Mouse (Mus musculus): ENCODE data around the gene Sync. TPM values are rescaled to one million over a fixed set of nuclear protein-coding genes. Genes with fewer than 3 reads are reported as not detected.

The Sync gene
- total and polyA plus RNA-seq, 2 experiments from 2014 or later, result 0.52 to 0.79 TPM

DNA sequence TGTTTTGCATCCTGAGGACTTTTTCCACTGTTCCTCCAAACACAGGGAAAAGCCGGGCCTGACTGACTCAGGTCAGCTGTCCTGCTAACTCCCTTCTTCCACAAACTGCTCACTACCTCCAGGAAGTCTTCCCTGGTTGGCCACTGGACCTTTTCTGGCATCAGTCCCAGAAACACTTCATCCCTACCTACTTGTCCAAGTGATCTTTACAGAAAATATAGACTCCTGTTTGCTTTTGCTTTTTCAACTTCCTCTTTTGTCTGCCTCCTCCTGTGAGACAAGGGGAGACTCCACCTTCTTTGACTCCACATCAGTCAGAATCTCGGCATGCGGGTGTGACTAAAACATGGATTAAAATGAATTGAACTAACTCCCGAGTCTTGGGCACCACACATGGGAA, 42.6 kb upstream of the Sync start:
- H3K4me2 ChIP-seq (ENCODE audit: low read depth), result no peak overlapping the region
- DNase-seq (no peak), ATAC-seq (no peak)
- no peaks in the 10 kb centered on the region for H3K9me3 ChIP-seq (ENCODE audit: low read length)
- no peak overlapping the region for H3K27ac ChIP-seq (ENCODE audit: low read depth, low read length)
- WGBS, result 61% methylated on average over 4 of the region's 4 CpGs
- H3K27me3 ChIP-seq (ENCODE audit: insufficient read depth, low read length), result peaks cover 28% of the 10 kb centered on the region
- TF ChIP-seq CTCF (IDR thresholded peaks at IDR 0.05; ENCODE audit: low read depth), result no peak
- H3K4me1 ChIP-seq (ENCODE audit: insufficient read depth), result no peaks in the 10 kb centered on the region
- no peaks in the 10 kb centered on the region for H3K36me3 ChIP-seq (ENCODE audit: insufficient read depth)
- H3K4me3 ChIP-seq (ENCODE audit: low read depth, low read length), result no peak overlapping the region
- H3K9ac ChIP-seq, result no peak overlapping the region

- Histone ChIP-seq H3K4me1 (ENCODE audit: insufficient read depth) (0 out of 2 replicates have a peak, but pooled peaks cover 3% of the 10 kb centered on the region), H3K9me3 (ENCODE audit: low read length) (no peaks in the 10 kb centered on the region), H3K27ac (ENCODE audit: low read depth, low read length) (no peak overlapping the region), H3K4me3 (ENCODE audit: low read depth, low read length) (no peak overlapping the region), H3K36me3 (ENCODE audit: insufficient read depth) (no peaks in the 10 kb centered on the region), H3K4me2 (ENCODE audit: low read depth) (no peak overlapping the region), H3K27me3 (ENCODE audit: insufficient read depth, low read length) (peaks cover 41% of the 10 kb centered on the region), H3K9ac (no peak overlapping the region)
- 43% methylated on average over 15 of the region's 15 CpGs for WGBS
- DNase-seq (no peak), ATAC-seq (no peak)
- TF ChIP-seq CTCF (IDR thresholded peaks at IDR 0.05; ENCODE audit: low read depth), result no peak
Measured at GRCm38 (mm10) chr4:129246360-129247301, 40.8 kb upstream of the Sync start.

DNA sequence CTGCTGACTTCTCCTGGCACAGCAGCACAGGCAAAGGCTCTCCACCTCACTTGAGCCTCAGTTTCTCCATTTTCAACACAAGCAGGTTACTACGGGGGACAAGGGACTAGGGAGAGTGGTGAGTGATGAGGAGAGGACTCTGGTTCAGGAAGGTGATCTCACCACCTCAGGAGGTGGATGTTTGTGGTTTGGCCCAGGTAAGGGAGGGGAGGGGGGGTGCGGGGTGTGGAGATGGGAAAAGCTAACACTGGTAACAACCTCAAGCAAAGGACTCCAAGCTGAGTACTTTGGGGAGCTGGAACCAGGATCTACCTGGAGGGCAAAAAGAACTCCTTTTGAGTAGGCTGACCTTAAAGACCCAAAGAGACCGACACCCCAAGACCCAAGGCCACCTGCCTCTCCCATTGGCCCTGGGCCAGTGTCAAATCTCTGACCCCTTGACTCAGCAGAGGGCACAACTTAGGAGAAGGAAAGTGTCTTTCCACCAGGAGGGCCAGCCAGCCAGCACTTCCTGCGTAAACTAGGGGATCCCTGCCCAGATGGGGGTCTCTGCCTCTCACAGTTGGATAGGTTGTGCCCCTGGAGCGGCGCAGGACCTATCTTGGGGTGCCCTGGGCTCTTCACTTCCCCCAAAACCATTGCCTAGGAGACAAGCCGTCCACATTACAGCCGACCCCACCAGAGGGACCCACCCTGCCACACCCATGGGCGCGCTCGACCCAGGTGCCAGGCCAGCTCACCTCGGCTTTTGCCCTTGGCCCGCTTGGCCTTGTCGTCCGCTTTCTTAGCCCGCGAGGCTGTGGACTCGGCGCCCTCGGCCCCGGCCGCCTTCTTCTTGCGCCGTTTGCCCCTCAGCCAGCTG, 39.8 kb upstream of the Sync start:
- ATAC-seq (no peak), DNase-seq (no peak)
- WGBS, result 13% methylated on average over 24 of the region's 24 CpGs
- Histone ChIP-seq H3K27ac (ENCODE audit: low read depth, low read length) (no peak overlapping the region), H3K27me3 (ENCODE audit: insufficient read depth, low read length) (peaks cover 41% of the 10 kb centered on the region), H3K36me3 (ENCODE audit: insufficient read depth) (no peaks in the 10 kb centered on the region), H3K4me3 (ENCODE audit: low read depth, low read length) (peak overlapping the region; percentile 51), H3K9me3 (ENCODE audit: low read length) (no peaks in the 10 kb centered on the region), H3K4me2 (ENCODE audit: low read depth) (peak overlapping the region; percentile 98), H3K9ac (peak overlapping the region; percentile 46; the same call in 1 of the 2 replicates), H3K4me1 (ENCODE audit: insufficient read depth) (0 out of 2 replicates have a peak, but pooled peaks cover 4% of the 10 kb centered on the region)
- no peak for TF ChIP-seq CTCF (IDR thresholded peaks at IDR 0.05; ENCODE audit: low read depth)

GRCm38 (mm10) chr4:129248243-129248767, 39.1 kb upstream of the Sync start:
- TF ChIP-seq CTCF (IDR thresholded peaks at IDR 0.05; ENCODE audit: low read depth), result no peak
- ATAC-seq, result no peak
- Histone ChIP-seq H3K9ac (peak overlapping the region; percentile 46; the same call in 1 of the 2 replicates), H3K4me2 (ENCODE audit: low read depth) (peak overlapping the region; percentile 98), H3K27me3 (ENCODE audit: insufficient read depth, low read length) (peaks cover 41% of the 10 kb centered on the region), H3K4me3 (ENCODE audit: low read depth, low read length) (peak overlapping the region; percentile 51), H3K9me3 (ENCODE audit: low read length) (no peaks in the 10 kb centered on the region), H3K36me3 (ENCODE audit: insufficient read depth) (no peaks in the 10 kb centered on the region), H3K27ac (ENCODE audit: low read depth, low read length) (no peak overlapping the region), H3K4me1 (ENCODE audit: insufficient read depth) (0 out of 2 replicates have a peak, but pooled peaks cover 4% of the 10 kb centered on the region)
- DNase-seq, result no peak
- WGBS, result under 1% methylated on average over 47 of the region's 74 CpGs

- no peak overlapping the region for H3K4me2 ChIP-seq (ENCODE audit: low read depth)
- no peak overlapping the region for H3K27ac ChIP-seq (ENCODE audit: low read depth, low read length)
- ATAC-seq (no peak), DNase-seq (no peak)
- H3K9me3 ChIP-seq (ENCODE audit: low read length), result no peaks in the 10 kb centered on the region
- no peak overlapping the region for H3K9ac ChIP-seq
- no peak for TF ChIP-seq CTCF (IDR thresholded peaks at IDR 0.05; ENCODE audit: low read depth)
- H3K27me3 ChIP-seq (ENCODE audit: insufficient read depth, low read length), result peaks cover 41% of the 10 kb centered on the region
- H3K4me1 ChIP-seq (ENCODE audit: insufficient read depth), result 0 out of 2 replicates have a peak, but pooled peaks cover 4% of the 10 kb centered on the region
- H3K36me3 ChIP-seq (ENCODE audit: insufficient read depth), result no peaks in the 10 kb centered on the region
- no peak overlapping the region for H3K4me3 ChIP-seq (ENCODE audit: low read depth, low read length)
- WGBS, result 39% methylated on average over 7 of the region's 7 CpGs
Measured at GRCm38 (mm10) chr4:129249288-129249687, 38.1 kb upstream of the Sync start.

- ATAC-seq (peak; percentile 10; the same call in 1 of the 2 replicates), DNase-seq (no peak)
- no peaks in the 10 kb centered on the region for H3K9me3 ChIP-seq (ENCODE audit: low read length)
- H3K36me3 ChIP-seq (ENCODE audit: insufficient read depth), result no peaks in the 10 kb centered on the region
- no peak overlapping the region for H3K27ac ChIP-seq (ENCODE audit: low read depth, low read length)
- no peak overlapping the region for H3K4me2 ChIP-seq (ENCODE audit: low read depth)
- no peak overlapping the region for H3K4me3 ChIP-seq (ENCODE audit: low read depth, low read length)
- H3K9ac ChIP-seq, result no peak overlapping the region
- 21% methylated on average over 15 of the region's 15 CpGs for WGBS
- H3K27me3 ChIP-seq (ENCODE audit: insufficient read depth, low read length), result peaks cover 41% of the 10 kb centered on the region
- no peak for TF ChIP-seq CTCF (IDR thresholded peaks at IDR 0.05; ENCODE audit: low read depth)
- 0 out of 2 replicates have a peak, but pooled peaks cover 4% of the 10 kb centered on the region for H3K4me1 ChIP-seq (ENCODE audit: insufficient read depth)
Measured at GRCm38 (mm10) chr4:129250759-129251481, 36.5 kb upstream of the Sync start.

Data from forebrain, postnatal 0 days (tissue).